Mouse (Mus musculus) brain, embryonic 14.5 days (tissue): ENCODE measurements at regions not wholly inside any gene's neighbourhood (a gene's known extent, or its start where the extent isn't known, plus 50 kb on each side); places are given as distances from the start of the nearest gene placed in this dataset.

Source experiments
- DNase-seq: peaks from one replicate; pipeline ENCODE4 v3.0.0-alpha.2; 2011; ENCODE audit warnings: low read depth
- CTCF ChIP-seq: fragments of 200-500 bp; IDR thresholded peaks from 2 replicates; pipeline ENCODE4 v1.5.1; 2012; ENCODE audit warnings: inconsistent platforms, mild to moderate bottlenecking, moderate library complexity, borderline replicate concordance; ENCODE audit not compliant: insufficient read depth, insufficient read length; ENCODE audit errors: extremely low read depth
- POLR2A ChIP-seq: fragments of 200-500 bp; IDR thresholded peaks from 2 replicates; pipeline ENCODE4 v1.6.1; 2012; ENCODE audit warnings: mild to moderate bottlenecking, inconsistent platforms, borderline replicate concordance; ENCODE audit not compliant: poor library complexity, insufficient read depth, insufficient read length, severe bottlenecking; ENCODE audit errors: extremely low read depth

GRCm38 (mm10) chr6:51362475-51363226, 69.8 kb upstream of the Nfe2l3 start:
- peak; percentile 88 for DNase-seq
- TF ChIP-seq POLR2A (no peak), CTCF (peak; percentile 85)

GRCm38 (mm10) chr6:51364776-51365175, 67.7 kb upstream of the Nfe2l3 start:
- DNase-seq: no peak
- no peak for TF ChIP-seq POLR2A
- no peak for TF ChIP-seq CTCF

GRCm38 (mm10) chr6:51369771-51370170, 62.7 kb upstream of the Nfe2l3 start:
- DNase-seq: peak; percentile 45
- no peak for TF ChIP-seq POLR2A
- TF ChIP-seq CTCF: no peak

- TF ChIP-seq CTCF (no peak; the same call in 1 of the 2 replicates), POLR2A (no peak)
- DNase-seq: peak; percentile 49
Observed at GRCm38 (mm10) chr6:51372357-51372756, 60.1 kb upstream of the Nfe2l3 start.

GRCm38 (mm10) chr6:51378436-51378835, 54.0 kb upstream of the Nfe2l3 start:
- DNase-seq: no peak
- no peak for TF ChIP-seq CTCF
- TF ChIP-seq POLR2A: no peak

GRCm38 (mm10) chr6:51379074-51379473, 53.4 kb upstream of the Nfe2l3 start:
- TF ChIP-seq CTCF: no peak
- TF ChIP-seq POLR2A: no peak
- DNase-seq: peak; percentile 74

GRCm38 (mm10) chr6:51379560-51380274, 52.8 kb upstream of the Nfe2l3 start:
- DNase-seq: peak; percentile 91
- TF ChIP-seq CTCF (no peak), POLR2A (peak; percentile 63; the same call in 1 of the 2 replicates)

GRCm38 (mm10) chr6:51380275-51380575, 52.2 kb upstream of the Nfe2l3 start:
- DNase-seq: no peak
- no peak for TF ChIP-seq POLR2A
- no peak for TF ChIP-seq CTCF

GRCm38 (mm10) chr6:51381465-51381864, 51.0 kb upstream of the Nfe2l3 start:
- no peak for TF ChIP-seq CTCF
- TF ChIP-seq POLR2A: no peak
- DNase-seq: no peak
